Mouse (Mus musculus) brain, embryonic 18.5 days (tissue): ENCODE results near the gene Dapk1.

Experiments
- DNase-seq: peaks from one replicate; pipeline ENCODE4 v3.0.0-alpha.2; 2012; ENCODE audit warnings: low read depth, low spot score

Gene Dapk1

DNA sequence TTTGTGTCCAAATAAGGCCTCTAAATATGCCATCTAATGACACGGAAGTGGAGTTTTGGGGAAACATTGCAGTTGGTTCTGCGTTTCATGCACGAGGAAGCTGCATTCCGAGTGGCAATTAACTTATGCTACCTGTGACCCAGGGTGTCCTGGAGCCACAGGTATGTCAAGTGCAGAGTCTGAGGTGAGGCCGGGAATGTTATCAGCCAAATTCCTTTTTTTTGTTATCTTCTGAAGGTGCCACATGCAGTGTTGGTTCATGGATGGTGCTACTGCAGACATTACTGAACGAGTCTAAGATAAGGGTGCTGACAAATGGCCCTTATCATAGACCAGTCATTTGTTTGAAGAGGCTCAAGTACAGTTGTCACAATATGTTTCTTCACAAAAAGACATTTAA lies 211.0 kb downstream of the Dapk1 start:
- DNase-seq = no peak
